12 mouse cellular contexts compared by ENCODE assay signal in the genomic region with DNA sequence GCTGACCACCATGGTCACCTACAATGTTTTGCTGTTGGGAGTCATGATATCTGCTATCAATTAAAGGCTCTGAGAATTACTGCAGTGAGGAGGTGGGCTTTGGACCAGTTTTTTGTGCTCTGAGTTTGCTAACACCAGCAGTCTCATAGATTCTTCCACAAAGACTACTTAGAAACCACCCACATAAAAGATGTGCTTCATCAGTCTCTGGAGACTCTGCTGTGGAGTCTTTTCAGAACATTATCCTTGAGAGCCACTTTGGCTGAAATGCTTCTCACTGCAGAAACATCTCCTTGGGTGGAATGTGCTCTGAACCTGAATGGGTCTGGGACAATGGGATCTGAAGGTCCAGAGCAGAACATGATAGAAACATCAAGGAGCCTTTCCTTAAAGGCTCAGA.
"Had no signal": no experiment of that assay in that cellular context is flagged by ENCODE, and none has a peak within 500 bp of the region (broad histone marks: within the 10 kb centered on the region; RNA-seq: fewer than 3 reads in every experiment).

No protein-coding gene starts in this region.

- DNase-seq: retina, postnatal 1 day; right cerebral cortex, adult 18-20 months; right cerebral cortex, postnatal 14 days; right cerebral cortex, postnatal 25 days; right cerebral cortex, postnatal 4 days; spleen, adult 18-20 months; thymus, adult 18-20 months; thymus, adult 2 months; thymus, postnatal 14 days; thymus, postnatal 25 days; thymus, postnatal 36 days; thymus, postnatal 4 days had no signal
